Mouse (Mus musculus): ENCODE results near the gene Nkain4.

Nkain4 gene

DNA sequence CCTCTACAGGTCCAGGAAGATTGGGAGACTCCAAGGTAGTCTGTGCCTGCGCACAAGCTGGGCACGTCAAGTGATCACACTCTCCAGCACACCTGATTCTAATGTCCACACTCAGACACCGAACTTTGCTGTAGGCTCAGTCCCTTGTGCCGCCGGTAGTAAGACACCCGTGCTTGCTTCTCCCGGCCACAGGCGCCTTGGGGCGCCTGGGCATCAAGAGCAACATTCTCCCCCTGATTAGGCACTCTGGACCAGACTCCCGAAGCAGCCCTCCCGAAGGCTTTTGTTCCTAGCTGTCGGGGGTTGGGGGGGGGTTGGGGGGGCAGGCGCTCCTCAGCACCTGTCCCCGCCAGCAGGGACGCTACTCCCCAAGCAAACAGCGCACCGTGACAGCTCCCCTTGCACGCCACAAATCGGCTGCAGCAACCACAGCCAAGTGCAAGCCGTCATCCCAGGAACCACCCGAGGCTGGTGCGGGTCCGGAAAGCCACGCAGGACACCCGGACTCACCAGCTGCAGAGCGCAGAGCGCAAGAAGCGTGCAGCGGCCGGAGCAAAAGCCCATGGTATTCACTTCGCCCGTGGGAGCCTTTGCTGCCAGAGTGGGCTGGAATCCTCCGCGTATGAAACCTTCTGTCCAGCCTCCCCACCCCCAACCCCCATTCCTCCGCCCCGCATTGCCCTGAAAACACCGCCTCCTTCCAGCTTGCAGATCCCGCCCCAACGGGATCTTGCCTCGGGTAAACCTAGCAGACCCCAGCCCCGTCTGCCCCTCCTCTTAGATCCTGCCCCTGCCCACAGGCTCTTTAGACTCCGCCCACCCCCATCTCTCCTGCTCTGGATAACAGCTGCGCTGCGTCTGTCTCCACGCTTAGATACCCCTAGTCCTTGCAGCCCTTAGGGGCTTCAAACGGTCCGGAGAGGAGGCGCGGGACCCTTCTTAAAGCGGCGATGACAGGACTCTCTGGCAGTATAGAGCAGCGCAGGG is at the start of gene Nkain4:
Gene Nkain4, minus strand, starts transcription at position 639 of the 987 bp plus-strand sequence.
- no peak for DNase-seq (ENCODE audit: low read depth, low spot score)

DNA sequence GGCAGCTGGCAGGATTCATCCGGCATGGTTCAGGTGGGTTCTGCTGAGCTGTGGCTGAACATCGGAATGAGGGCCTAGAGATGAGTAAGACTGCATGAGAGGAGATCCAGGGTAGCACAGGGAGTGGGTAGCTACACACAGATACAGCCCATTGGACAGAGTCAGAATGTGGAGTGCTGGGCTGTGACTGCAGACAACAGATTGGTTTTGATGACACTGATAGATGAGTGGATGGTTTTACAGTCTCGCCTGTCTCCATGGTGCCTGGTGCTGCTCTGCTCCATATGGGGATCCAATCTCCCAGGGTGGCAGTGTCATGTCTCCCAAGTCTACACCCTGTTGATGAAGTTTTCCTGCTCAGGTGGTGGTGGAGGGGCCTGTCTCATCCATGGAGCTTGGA is 42.4 kb upstream of the Nkain4 start:
- DNase-seq (ENCODE audit: low read depth, low spot score) = no peak

DNA sequence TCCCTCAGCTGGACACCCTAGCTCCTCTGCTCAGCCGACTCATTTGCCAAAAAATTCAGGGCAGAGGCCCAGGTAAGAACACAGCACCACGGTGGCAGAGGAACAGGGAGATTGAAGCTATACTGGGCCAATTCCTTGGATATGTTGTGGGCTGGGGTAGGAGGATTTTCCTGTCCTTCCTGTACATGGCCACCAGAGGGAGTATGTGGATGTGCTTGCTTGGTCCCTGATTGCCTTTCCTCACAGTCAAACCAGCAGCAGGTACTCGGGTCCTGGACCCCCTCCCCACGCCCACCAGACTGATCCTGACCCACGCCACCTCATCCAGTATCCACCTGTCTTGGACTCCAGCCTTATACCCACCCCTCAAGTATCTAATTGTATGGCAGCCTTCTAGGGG is 41.9 kb upstream of the Nkain4 start:
- peak; percentile 13 for DNase-seq (ENCODE audit: low read depth, low spot score)

DNA sequence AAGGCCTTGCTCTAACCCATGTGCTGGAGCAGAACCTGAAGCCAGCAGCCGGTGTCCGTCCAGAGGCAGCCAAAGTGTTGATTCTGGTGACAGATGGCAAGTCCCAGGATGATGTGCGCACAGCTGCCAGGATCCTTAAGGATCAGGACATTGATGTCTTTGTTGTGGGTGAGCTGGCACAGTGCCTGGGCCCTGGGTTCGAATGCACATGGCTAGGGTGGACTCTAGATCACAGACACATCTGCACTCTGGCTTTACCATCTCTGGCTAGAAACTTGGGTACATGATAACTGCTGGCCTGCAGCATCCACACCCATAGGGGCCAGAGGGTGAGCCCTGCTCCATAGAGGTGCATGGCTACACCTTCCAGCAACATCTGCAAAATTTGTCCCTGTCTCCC is 41.0 kb upstream of the Nkain4 start:
- no peak for DNase-seq (ENCODE audit: low read depth, low spot score)

DNA sequence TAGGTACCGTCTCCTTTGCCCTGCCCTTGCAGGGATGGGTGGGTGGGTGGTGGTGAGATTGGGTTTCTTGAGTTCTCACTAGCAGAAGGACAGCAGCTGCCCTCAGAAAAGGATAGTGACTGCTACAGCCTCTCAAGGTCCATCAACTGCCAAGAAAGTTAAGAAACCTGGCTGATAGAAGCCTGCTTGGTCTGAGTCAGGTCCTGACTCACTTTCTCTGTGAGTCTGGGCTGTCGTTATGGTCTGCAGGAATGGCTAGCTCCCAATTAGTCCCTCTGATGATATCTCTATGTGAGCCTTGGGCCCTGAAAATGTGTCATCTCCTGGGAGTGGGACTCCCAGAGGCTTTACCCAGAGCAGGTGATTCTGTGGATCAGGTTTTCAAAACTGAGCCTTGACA is 39.9 kb upstream of the Nkain4 start:
- no peak for DNase-seq (ENCODE audit: low read depth, low spot score)

DNA sequence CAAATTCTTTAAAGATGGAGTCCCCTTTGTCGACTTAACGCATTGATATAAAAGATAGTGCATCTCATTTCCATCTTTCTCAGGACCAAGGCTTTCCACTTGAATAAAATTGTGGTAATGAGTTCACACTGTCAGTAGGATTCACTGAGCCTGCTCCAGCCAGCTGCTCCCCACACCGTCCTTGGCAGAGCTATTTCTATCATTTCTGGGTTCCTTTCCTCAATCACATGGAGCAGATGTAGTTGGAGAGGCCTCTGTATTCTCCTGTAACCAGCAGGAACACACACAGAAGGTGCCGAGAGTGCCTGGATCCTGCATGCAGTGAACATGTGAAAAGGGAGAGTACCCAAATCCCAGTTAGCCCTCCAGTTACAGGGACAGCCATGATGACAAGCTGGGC is 35.8 kb upstream of the Nkain4 start:
- no peak for DNase-seq (ENCODE audit: low read depth, low spot score)

DNA sequence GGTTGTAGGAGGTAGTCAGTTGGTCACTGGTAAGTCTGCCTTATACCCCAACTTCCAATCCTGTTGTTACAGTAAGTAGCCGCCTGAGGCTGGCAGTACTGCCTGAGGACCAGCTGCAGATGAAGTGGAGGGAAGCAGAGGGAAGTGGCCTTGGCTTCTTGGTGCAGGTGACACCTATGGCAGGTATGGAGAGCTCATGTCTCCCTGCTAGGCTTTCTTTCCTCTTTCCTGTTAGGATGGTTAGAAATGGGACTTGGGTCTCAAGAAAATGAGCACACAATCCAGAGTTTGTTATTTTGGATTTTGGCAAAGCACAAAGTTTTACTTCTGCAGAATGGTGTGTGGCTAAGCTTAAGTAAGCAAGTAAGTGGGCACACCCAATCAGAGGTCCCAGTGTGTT is 34.4 kb upstream of the Nkain4 start:
- no peak for DNase-seq (ENCODE audit: low read depth, low spot score)

DNA sequence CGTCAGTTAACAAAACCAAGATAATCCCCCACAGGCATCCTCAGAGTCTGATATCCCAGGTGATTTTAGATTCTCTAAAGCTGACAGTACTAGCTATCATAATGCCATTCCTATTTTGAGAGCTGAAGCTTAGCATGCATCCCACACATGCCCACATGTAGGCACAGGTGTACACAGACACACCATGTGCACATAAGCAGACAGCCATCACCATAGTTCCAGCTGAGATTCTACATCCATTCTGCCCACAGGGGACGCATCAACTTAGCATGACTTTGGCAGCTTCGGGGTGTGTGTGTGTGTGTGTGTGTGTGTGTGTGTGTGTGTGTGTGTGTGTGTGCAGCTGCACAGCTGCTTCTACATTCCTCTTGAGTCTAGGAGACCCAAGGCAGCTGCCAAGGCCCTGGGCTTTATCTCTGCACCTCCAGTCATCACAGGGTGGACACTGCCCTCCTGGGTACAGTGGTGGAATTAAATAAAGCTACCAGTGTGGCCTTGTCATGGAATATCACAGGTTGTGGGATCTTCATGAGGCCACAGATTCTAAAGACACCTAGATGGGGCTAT is 33.9 kb upstream of the Nkain4 start:
- no peak for DNase-seq (ENCODE audit: low read depth, low spot score)

DNA sequence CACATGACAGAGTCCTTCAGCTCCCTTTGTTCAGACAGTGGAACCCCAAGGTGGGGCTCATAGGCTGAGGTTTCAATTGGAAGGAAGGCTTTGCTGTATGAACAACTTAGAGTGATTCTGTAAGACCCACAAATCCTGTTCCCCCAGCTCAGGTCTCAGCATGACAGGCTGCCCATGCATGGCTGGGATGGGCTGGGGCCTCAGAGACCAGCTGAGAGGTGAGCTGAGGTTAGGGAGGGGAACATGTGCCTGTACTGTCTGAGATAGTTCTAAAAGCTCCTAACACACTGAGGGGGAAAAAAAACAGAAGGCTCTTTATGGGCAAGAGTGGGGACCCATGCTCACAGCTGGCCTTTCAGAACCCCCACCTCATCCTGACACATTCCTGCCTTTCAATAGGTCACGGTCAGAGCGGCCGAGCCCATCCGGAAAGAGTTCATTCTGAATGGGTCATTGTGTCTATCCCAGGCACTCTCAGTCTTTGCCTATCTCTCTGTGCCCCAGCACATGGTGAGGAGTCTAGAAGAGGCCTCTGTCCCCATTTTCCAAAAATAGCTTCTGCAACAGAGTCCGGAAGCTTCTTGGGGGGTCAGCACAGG is 33.0 kb upstream of the Nkain4 start:
- no peak for DNase-seq (ENCODE audit: low read depth, low spot score)

DNA sequence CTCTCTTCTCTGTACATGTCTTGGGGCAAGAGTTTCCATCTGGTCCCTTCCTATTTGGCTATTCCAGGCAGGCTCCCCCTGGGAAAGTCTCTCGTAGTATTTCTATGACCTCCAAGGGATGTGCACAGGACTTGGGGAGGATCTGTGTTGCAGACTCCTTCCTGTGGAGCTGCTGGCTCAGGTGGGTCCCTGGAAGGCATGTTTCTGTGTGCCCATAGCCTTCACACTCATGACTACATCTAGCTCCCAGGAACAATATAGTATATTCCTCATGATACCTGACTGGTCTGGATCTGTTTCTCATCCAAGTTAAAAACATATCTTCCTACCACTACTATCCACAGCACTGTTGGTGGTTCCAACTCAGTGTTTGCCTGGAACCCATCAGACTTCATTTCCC is 32.5 kb upstream of the Nkain4 start:
- no peak for DNase-seq (ENCODE audit: low read depth, low spot score)

DNA sequence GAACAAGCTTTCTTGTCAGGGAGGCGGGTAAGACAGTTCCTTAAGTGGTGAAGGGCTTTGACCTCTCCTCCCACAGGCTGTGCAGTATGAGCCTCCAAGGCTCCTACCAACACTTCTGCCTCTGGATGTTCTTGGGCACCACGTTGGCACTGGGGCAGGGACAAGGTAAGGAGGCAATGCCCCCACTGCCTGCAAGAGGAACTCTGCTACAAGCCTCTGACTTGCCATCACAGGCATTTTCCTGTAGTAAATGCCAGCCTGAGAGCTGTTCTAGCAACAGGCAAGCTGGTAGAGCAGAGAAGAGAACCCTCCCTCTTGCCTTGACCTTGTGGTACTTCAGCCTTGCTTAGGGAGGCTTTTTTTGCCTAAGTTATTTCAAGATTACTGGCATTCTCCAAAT is 31.9 kb upstream of the Nkain4 start, which contains the start of gene Col20a1:
Gene Col20a1, plus strand, starts transcription at position 87 of the 400 bp plus-strand sequence.
- no peak for DNase-seq (ENCODE audit: low read depth, low spot score)

DNA sequence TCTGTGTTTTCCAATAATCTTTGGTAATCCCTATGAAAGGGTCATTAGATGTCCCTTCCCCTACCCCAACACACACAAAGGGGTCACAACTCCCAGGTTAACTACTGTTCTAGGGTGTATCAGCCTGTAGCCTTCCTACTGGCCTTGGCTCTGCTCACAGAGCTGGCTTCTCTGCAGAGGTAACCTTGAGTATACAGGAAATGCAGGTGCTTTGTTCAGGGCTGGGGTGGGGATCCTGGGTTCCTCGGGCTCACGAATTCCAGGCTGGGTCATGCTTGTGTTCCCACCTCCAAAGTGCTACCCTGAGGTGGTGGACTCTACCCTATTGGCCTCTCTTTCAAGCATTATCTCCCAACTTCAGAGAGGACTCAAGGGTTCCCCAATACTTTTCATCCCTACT is 31.1 kb upstream of the Nkain4 start:
- no peak for DNase-seq (ENCODE audit: low read depth, low spot score)

DNA sequence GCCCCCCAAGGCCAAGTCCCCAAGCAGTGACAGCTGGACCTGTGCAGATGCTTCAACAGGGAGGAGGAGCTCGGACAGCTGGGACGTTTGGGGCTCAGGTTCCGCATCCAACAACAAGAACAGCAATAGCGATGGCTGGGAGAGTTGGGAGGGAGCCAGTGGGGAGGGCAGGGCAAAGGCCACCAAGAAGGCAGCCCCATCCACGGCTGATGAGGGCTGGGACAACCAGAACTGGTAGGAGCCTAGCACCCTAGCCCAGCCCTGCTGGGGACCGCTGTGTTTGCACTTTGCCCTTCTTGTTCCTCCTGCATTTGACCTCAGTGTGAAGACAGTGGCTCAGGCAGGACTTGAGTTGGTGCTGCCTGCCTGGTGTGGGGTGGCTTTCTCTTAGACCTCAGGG is 26.6 kb upstream of the Nkain4 start:
- DNase-seq (ENCODE audit: low read depth, low spot score) = no peak

DNA sequence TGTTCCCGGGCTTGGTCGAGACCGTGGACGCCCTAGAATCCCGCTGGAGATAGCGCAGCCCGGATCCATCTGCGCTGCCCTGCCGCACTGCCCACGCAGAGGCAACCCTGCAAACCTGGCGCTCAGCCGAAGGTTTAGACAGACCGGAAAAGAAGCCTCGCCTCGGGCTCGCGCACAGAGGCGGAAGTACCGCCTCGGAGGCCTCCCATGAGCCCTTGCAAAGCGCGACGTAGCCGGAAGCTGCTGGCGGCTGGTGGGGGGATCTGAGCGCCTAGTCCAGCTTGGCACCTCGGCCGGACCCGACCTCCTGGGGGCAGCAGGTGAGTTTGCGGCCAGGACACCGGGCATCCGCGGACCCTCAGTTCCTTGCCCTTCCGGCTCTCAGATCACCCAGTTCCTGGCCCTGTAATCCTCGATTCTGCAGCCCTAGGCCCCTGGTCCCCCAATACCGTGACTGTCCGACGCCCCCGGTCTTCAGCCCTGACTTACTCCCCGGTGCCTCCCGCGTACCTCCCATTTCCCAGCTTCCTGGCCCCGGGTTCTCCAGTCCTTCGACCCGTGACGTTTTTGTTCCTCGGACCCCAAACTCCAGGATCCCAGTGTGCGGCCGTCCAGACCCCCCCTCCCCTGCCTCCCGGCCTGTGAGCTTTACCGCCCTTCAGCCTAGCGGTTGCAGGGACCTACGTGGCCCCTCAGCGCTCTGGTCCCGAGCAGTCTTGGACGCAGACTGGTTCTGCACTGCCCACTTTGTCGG is 12.7 kb upstream of the Nkain4 start, which contains the start of gene Arfgap1:
Gene Arfgap1, plus strand, starts transcription at position 216 of the 754 bp plus-strand sequence.
- DNase-seq (ENCODE audit: low read depth, low spot score) = peak; percentile 71

DNA sequence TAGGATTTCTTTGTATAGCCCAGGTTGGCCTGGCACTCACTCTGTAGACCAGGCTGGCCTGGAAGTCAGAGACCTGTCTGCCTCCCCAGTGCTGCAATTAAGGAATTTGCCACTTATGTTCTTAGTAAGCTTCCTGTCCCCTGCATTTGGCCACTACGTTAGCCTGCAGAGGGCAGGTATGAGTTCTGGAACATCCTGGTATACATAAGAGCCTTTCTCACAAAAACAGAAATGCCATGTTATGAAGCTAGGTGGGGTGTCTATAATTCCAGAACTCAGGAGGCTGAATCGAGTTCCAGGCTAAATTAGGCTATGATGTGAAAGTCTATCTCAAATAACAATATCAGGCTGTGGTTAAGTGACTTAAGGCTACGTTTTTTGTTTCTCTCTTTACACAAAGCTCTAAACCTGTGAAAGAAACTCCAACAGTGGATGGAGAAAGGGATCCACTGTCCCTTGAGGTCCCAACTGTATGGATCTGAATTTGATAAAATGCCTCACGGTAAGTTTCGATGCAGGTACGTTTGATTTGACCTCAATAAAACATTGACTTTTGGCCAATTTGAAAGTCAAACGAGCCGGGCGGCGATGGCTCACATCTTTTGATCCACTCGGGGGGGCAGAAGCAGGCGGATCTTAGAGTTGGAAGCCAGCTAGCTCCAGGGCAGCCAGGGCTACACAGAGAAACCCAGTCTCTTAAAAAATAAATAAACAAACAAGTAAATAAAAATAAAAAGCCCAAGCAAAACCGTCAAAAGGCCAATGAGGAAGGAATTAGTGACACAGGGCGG is 11.8 kb upstream of the Nkain4 start:
- no peak for DNase-seq (ENCODE audit: low read depth, low spot score)

DNA sequence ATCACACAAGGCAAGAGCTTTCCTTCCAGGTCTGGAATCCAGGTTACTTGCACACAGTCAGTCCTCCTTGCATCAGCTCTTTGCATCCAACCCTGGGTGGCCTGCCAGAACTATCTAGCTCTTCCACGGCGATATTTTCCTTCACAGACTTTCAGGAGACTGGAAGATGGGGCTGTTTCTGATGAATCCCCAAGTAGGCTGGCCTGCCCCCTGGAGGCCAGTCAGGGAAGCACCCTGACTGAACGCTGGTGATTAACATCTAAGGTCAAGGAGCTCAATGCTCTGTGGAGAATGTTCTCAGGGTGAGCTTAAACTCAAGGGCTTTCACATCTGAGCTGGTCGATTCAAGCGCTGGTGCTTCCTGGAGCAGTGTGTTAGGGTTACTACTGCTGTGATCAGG is 9.5 kb upstream of the Nkain4 start:
- peak; percentile 51 for DNase-seq (ENCODE audit: low read depth, low spot score)

DNA sequence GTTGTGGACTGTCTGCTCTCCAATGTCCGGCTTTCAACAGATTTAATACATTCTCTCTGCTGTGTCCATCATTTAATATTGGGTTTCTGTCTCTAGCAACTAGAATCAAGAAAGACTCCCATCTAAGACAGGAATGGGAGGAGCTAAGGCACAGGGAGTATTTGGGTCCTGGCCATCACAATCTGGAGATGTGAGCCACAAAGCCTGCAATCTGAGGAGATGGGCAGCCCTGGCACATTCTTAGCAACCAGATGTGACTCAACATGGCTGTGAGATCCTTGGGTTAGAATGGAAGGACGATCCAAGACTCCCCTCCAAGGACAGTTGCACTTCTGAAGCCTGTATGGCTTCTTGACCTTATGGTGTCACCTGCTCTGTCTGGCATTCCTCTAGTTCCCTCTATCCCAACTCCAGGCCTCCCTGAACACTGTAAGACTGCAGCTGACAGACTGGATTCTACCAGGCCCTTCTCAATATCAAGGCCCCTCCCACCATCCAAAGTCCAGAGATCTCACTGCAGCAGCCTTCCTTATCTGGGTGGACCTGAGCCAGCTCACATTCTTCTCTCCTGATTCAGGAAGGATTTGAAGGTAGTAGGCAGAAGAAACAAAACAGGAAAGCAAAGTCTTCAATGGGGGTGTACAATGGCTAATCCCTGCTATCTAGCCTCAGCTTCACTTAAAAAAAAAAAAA is 8.3 kb upstream of the Nkain4 start:
- no peak for DNase-seq (ENCODE audit: low read depth, low spot score)

DNA sequence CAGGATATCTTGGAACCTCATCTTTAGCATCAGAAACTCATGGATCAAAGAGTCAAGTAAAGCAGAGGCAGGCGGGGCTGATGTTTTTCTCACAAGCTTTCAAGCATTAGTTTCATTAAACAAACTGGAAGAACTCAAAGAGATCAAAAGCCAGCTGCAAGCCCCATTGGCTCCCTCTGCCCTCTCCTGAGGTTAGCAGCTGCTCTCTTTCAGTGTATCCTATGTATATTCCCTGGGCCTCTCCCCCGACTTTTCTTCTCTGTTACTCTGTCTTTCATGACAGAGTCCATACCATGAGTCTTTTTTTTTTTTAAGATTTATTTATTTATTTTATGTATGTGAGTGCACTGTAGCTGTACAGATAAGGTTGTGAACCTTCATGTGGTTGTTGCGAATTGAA is 5.7 kb upstream of the Nkain4 start:
- DNase-seq (ENCODE audit: low read depth, low spot score) = no peak

DNA sequence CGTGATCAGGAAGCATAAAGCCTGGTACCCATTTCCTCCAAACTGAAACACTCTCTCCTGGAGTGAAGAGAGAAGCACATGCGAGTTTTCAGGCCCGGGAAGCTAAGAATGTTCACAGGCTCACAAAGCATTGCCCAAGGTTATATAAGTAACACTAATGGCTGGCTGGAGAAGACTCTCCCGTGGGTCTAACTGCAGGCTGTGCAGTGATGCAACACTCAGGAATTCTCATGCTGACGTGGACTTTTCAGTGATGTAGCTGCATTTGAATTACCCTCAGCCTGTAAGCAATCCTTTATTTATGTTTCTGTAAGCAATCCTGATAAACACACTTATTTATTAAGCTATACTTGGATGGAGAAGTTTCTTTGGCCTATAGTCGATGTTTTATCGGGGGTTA is 5.1 kb upstream of the Nkain4 start:
- no peak for DNase-seq (ENCODE audit: low read depth, low spot score)

DNA sequence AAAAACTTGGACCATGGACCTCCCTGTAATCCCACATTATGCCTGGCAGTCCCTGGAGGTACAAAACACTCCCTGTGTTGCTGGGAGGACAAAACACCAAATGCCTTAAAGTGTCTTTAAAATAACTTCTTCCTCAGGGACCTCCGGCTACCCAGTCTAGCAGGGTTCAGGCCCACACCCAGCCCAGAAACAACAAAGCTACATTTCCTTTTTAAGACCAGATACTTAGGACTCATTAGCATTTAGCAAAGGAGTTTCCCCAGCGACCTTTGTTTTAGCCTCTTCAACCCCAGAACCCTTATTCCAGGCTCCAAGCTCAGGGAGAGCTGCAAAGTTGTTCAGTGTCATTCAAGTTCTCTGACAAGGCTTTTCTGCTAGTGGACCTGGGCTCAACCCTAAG is 861 bp downstream of the Nkain4 start:
- no peak for DNase-seq (ENCODE audit: low read depth, low spot score)
